Mouse (Mus musculus): ENCODE results near the gene Adam6a. TPM values are rescaled to one million over a fixed set of nuclear protein-coding genes. Genes with fewer than 3 reads are reported as not detected.
A peak's percentile ranks its signal among the peaks of the same experiment; 100 is the strongest.
"Not testable (repeated sequence)": the region's sequence is repeated elsewhere in the genome, so short reads cannot be mapped to it uniquely, and the experiment has no call there.

Gene Adam6a
- total RNA-seq (2017) = not detected in 2 replicates

- ATAC-seq (replicated peaks in 1 of 2; ENCODE audit: insufficient read depth in 1 of 2, low FRiP score in 2 of 2, low TSS enrichment in 1 of 2, low read depth in 1 of 2, poor library complexity in 2 of 2, severe bottlenecking in 2 of 2) = not testable (repeated sequence)
These were observed at the start of gene Adam6a for GRCm38 (mm10) chr12:113543608-113544007. Gene Adam6a (plus strand): TSS chr12:113543908.

GRCm38 (mm10) chr12:113525901-113526300 is 17.8 kb upstream of the Adam6a start:
- ATAC-seq (replicated peaks in 1 of 2; ENCODE audit: insufficient read depth in 1 of 2, low FRiP score in 2 of 2, low TSS enrichment in 1 of 2, low read depth in 1 of 2, poor library complexity in 2 of 2, severe bottlenecking in 2 of 2) = no peak

- no peak for ATAC-seq (replicated peaks in 1 of 2; ENCODE audit: insufficient read depth in 1 of 2, low FRiP score in 2 of 2, low TSS enrichment in 1 of 2, low read depth in 1 of 2, poor library complexity in 2 of 2, severe bottlenecking in 2 of 2)
These were observed 34.5 kb downstream of the Adam6a start for GRCm38 (mm10) chr12:113578241-113578640.

GRCm38 (mm10) chr12:113588001-113588400 is 44.3 kb downstream of the Adam6a start:
- ATAC-seq (replicated peaks in 1 of 2; ENCODE audit: insufficient read depth in 1 of 2, low FRiP score in 2 of 2, low TSS enrichment in 1 of 2, low read depth in 1 of 2, poor library complexity in 2 of 2, severe bottlenecking in 2 of 2) = peak in 1 of 2 experiments; percentile 53; a peak in 1 of 4 replicates

Other genes starting within 250 kb of the Adam6a start
- gene Adam6b, start 54.4 kb upstream of the Adam6a start, total RNA-seq (2017) = not detected in 2 replicates